Mouse (Mus musculus) adrenal gland, postnatal 14 days (tissue): Measurements from ENCODE around the gene Pqlc2. TPM values are rescaled to one million over a fixed set of nuclear protein-coding genes. Genes with fewer than 3 reads are reported as not detected.

Source experiments
- DNase-seq: peaks from one replicate; pipeline ENCODE4 v3.0.0; 2021; ENCODE audit warnings: mixed read lengths
- long read RNA-seq, 2 experiments: library from polyadenylated mRNA; stranded (forward); transcript quantifications; one replicate each; pipeline ENCODE4 v2.0.0; 2021
- total RNA-seq: library from RNA; stranded (reverse); gene quantifications from 2 replicates; pipeline ENCODE4 v1.2.3, GENCODE M21; 2021

The Pqlc2 gene
- total RNA-seq: 7.5 and 10.0 TPM in 2 replicates
- long read RNA-seq, experiment 1, transcript Pqlc2-201 (9 exons, 1,532 nt): major isoform, 7 of 9 reads
- long read RNA-seq, experiment 1, partial matches to known transcripts: 1 of 9 reads
- long read RNA-seq, experiment 1, other reads (novel, unspliced or antisense): 0 of 9 reads
- long read RNA-seq, experiment 2, transcript Pqlc2-201 (9 exons, 1,532 nt): major isoform, 7 of 12 reads
- long read RNA-seq, experiment 2, partial matches to known transcripts: 4 of 12 reads
- long read RNA-seq, experiment 2, other reads (novel, unspliced or antisense): 1 of 12 reads

DNA sequence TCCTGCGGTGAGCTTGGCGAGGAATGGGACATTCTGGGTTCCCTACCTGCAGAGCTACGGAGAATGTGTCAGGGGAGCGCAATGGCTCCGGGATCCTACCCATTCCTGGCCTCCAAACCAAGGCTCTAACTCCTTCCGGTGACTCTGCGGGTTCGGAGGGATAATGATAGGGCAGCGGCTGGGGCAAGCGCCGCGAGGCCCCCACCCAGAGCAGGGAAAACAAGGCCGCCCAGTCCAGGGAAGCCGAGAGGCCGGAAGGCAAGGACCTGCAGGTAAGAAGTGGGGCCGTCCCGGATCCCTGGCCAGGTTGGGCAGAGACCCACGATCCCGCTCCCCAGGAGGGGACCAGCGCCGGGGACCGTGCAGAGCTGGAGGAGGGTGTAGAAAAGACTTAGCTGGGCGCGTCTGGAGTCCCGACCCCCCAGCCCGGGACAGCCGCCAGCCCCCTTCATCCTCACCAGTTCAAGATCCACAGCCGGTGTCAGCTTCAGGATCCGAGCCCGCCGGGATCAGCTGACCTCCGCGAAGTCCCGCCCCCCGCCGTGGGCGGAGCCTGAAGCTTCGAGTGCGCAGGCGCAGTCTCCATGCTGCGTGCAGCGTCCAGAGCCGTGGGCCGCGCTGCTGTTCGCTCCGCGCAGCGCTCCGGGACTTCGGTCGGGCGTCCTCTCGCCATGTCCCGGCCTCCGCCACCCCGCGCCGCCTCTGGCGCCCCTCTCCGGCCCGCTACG lies at the start of gene Pqlc2, which contains the start of gene Akr7a5:
Gene Pqlc2 (minus strand): TSS at position 538 of the 728 bp plus-strand sequence.
Gene Akr7a5 (plus strand): TSS at position 574 of the 728 bp plus-strand sequence.
- DNase-seq: peak; percentile 99

DNA sequence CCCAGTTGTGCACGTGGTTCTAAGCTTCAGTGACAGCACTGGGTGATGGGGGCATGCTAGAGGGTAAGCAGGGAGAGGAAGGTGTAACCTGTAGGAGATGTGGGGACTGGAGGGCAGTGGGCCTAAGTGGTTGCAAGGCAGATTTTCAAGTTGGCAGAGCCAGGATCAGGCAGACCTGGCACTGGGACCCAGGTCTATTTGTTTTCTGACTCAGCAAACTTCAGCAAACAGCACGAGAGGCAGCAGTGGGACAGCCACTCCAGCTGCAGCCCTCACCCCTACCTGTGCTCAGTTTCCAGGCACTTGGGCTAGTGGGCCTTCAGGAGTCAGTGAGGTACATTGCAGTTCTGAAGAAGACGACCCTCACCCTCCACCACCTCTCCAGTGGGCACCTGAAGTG lies 46.7 kb upstream of the Pqlc2 start:
- DNase-seq: no peak

- no peak for DNase-seq
Observed at GRCm38 (mm10) chr4:139352832-139353231, 42.3 kb upstream of the Pqlc2 start.

DNA sequence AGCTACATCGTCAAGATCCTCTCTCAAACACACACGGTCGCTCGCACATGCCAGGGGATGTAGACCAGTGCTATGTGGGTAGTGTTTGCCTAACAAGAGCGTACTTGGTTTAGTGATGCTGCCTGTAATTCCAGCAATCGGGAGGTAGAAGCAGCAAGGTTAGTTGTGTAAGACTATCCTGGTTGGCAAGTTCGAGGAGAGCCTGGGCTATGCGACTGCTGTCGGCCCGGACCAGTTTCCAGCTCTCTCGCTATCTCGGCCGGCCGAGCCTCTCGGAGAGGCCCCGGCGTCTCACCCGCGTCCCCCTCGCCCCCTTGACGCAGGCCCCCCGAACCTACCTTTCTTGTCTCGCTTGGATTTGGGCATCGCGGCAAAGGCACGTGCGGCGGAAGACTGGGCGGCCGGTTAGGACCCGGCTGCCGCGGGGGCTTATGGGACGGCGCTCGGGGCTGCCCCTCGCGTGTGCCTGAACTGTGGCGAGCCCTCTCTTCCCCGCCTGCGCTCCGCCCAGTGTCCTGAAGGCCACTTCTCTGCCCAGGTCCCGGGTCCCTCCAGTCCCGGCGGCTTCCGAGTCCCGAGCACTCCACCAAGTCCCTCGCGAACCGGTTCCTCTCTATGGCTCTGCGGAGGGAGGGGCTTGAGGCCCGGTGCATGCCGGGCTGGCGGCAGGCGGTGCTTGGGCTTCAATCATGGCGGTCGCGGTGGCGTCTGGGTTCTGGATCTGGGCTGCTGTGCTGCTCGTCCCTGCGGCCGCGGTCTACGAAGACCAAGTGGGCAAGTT lies 41.6 kb upstream of the Pqlc2 start, which contains the start of the genes Mrto4, Emc1 and Ubr4:
Gene Mrto4 (minus strand): TSS at position 646 of the 781 bp plus-strand sequence.
Gene Emc1 (plus strand): TSS at position 657 of the 781 bp plus-strand sequence.
Gene Ubr4 (plus strand): TSS at position 679 of the 781 bp plus-strand sequence.
- peak; percentile 93 for DNase-seq

GRCm38 (mm10) chr4:139345416-139346019 lies 35.0 kb upstream of the Pqlc2 start:
- no peak for DNase-seq

- peak; percentile 58 for DNase-seq
Observed at GRCm38 (mm10) chr4:139343718-139344117, 33.2 kb upstream of the Pqlc2 start.

- peak; percentile 89 for DNase-seq
Observed at GRCm38 (mm10) chr4:139341556-139342233, 31.2 kb upstream of the Pqlc2 start.

- no peak for DNase-seq
Observed at GRCm38 (mm10) chr4:139340835-139341234, 30.3 kb upstream of the Pqlc2 start.

GRCm38 (mm10) chr4:139338145-139338544 lies 27.6 kb upstream of the Pqlc2 start:
- no peak for DNase-seq

DNA sequence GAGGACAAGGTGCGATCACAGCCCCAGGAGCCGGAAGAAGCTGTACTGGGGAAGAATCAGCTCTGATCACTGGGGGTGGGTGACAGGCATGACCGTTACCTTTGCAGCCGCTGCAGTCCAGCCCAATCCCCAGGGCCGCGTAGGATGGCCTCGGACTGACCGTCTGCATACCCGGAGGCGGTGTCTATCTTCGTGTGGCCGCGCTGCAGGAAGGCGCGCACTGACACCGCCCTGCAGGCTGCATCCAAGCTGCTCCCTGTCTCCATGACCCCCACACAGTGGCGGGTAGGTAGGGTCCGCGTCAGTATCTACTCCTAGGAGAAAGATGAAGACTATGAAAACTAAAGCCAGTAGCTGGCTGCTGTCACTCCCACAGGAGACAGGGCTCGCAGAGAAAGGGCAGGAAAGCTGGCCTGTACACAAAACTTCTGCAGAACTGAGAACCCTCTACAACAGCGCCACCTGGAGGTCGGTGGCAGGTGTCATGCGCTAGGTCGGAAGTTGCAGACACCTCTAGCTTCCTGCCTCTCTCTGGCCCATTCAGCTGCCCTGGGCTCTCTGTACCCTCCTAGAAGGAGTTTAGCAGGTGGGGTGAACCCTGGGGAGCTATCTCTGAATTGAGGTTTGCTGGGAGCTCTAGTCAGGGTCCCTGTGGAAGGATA lies 26.4 kb upstream of the Pqlc2 start:
- peak; percentile 93 for DNase-seq

- no peak for DNase-seq
Observed at GRCm38 (mm10) chr4:139335507-139335906, 25.0 kb upstream of the Pqlc2 start.

GRCm38 (mm10) chr4:139334631-139335295 lies 24.3 kb upstream of the Pqlc2 start:
- DNase-seq: no peak

GRCm38 (mm10) chr4:139330605-139331004 lies 20.1 kb upstream of the Pqlc2 start:
- peak; percentile 90 for DNase-seq

DNA sequence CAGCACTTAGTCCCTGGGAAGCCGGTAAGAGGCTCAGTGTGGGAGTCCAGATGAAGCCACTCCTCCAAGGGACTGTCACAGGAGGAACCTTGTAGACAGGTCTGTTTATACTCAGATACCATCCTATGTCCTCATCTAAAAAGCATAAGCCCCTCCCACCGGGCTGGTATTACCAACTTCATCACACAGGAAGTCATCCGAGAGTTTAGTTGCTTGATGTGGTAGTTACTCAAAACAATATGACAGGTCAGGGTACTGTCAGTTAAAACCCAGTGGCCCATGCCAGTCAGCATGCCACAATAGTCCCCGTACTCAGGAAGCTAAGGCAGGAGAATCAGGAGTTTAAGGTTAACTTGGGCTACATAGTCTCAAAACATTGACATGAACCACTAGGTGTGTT lies 9.2 kb upstream of the Pqlc2 start:
- DNase-seq: no peak

DNA sequence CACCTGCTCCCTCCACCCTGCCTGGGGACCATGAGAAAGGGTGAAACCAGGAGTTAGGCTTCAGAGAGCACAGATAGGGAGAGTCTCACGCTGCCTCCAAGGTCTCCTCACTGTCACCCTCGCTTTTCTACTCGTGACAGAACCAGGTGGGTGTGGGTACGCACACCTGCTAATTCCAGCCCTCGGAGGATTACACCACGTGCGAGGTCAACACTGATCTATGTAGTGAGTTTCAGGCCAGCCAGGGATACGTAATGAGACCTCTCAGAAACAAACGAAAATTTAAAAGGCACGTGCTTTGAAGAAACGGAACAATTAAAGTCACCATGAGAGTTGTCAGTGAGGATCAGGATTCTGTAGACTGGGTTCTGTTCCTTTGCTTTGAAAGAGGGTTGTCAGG lies 7.9 kb upstream of the Pqlc2 start:
- DNase-seq: no peak

DNA sequence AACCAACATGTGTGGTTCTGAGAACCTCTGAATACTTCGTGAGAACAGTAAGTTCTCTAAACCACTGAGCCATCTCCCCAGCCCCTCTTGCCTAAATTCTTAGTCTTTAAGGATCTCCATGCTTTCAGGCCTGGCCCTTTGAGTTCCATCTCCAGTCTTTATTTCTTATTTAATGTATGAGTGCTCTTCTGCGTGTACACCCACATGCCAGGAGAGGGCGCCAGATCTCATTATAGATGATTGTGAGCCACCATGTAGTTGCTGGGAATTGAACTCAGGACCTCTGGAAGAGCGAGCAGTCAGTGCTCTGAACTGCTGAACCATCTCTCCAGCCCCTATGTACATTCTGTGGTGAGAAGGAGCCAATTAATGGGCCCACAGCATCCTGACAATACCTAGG lies 2.1 kb upstream of the Pqlc2 start:
- peak; percentile 66 for DNase-seq

DNA sequence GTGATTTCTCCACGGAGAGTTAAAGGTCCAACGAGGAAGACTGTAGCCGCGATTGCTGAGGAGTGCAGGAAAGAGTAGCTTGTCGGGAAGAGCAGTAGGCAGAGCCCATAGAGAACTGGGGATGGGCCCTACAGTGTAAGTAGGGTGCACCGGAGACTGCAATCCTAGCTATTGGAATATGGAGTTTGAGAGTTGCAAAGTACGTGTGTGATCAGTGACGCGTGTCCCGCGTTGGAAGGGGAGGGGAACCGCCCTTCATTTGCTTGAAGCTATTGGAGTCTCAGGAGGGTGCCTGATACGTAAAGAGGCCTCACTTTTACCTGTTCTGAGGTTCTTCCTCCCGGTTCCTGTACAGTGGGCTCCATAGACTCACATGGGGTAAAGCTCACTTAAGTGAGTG lies 1.2 kb upstream of the Pqlc2 start:
- DNase-seq: no peak

GRCm38 (mm10) chr4:139310899-139311701 lies 592 bp upstream of the Pqlc2 start:
- DNase-seq: no peak

GRCm38 (mm10) chr4:139309651-139310050 lies 857 bp downstream of the Pqlc2 start:
- DNase-seq: no peak
